ENCODE assay signal across 24 mouse cellular contexts in the genomic region with DNA sequence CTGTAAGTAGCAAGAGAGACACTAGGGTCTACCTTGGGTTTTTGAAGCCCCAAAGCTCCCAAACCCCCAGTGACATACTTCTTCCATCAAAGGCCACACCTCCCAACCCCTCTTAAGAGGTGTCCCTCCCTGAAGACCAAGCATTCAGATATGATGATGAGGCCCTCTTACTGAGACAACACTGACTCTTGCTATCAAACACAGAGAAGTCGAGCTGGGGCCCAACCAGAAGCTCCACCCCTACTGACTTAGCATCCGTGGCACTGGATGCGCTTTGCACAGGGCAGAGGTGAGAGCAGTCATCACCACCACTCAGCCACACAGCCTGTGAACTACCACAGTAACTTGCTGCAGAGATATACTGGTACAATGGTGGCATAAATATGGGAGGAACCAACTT. TPM values are rescaled to one million over a fixed set of nuclear protein-coding genes. Genes with fewer than 3 reads are reported as not detected.
"Had no signal": no experiment of that assay in that cellular context is flagged by ENCODE, and none has a peak within 500 bp of the region (broad histone marks: within the 10 kb centered on the region; RNA-seq: fewer than 3 reads in every experiment).

No protein-coding gene starts in this region.

- H3K9me3 ChIP-seq: limb, embryonic 12.5 days; limb, embryonic 15.5 days; midbrain, embryonic 12.5 days; midbrain, embryonic 15.5 days; neural tube, embryonic 12.5 days; neural tube, embryonic 15.5 days; stomach, embryonic 15.5 days had no signal

- H3K9ac ChIP-seq: limb, embryonic 12.5 days; limb, embryonic 15.5 days; lung, embryonic 14.5 days; midbrain, embryonic 12.5 days; midbrain, embryonic 15.5 days; neural tube, embryonic 12.5 days; neural tube, embryonic 15.5 days; stomach, embryonic 15.5 days had no signal

- DNase-seq: kidney, adult 2 months; kidney, postnatal 25 days; layer of hippocampus, adult 9-11 months; left cerebral cortex, postnatal 4 days; lung, embryonic 14.5 days; right cerebral cortex, adult 18-20 months; right cerebral cortex, postnatal 25 days; spleen, adult 18-20 months; thymus, postnatal 25 days had no signal

- H3K27ac ChIP-seq: kidney, postnatal 0 days; layer of hippocampus, adult 2 months; left cerebral cortex, adult 2 months; limb, embryonic 12.5 days; limb, embryonic 15.5 days; macrophage; midbrain, embryonic 12.5 days; midbrain, embryonic 15.5 days; neural tube, embryonic 12.5 days; neural tube, embryonic 15.5 days; stomach, embryonic 15.5 days had no signal

- H3K4me2 ChIP-seq: limb, embryonic 12.5 days; limb, embryonic 15.5 days; lung, embryonic 14.5 days; midbrain, embryonic 12.5 days; midbrain, embryonic 15.5 days; neural tube, embryonic 12.5 days; neural tube, embryonic 15.5 days; stomach, embryonic 15.5 days had no signal

- H3K27me3 ChIP-seq: limb, embryonic 12.5 days; limb, embryonic 15.5 days; midbrain, embryonic 12.5 days; midbrain, embryonic 15.5 days; neural tube, embryonic 12.5 days; neural tube, embryonic 15.5 days; stomach, embryonic 15.5 days had no signal

- ATAC-seq: intestine, postnatal 0 days; lung, postnatal 0 days; midbrain, embryonic 15.5 days had no signal

- H3K4me3 ChIP-seq: layer of hippocampus, adult 2 months; left cerebral cortex, adult 2 months; limb, embryonic 12.5 days; limb, embryonic 15.5 days; midbrain, embryonic 12.5 days; midbrain, embryonic 15.5 days; neural tube, embryonic 12.5 days; neural tube, embryonic 15.5 days; stomach, embryonic 15.5 days had no signal

- H3K36me3 ChIP-seq: midbrain, embryonic 15.5 days; stomach, embryonic 15.5 days had no signal

RNA-seq across cellular contexts. Expression of gene C7, which starts 49.1 kb away (rescaled TPM):
- total RNA-seq: megakaryocyte, adult 5-6 weeks had no signal
- polyA plus RNA-seq: limb, embryonic 12.5 days; macrophage; stomach, embryonic 15.5 days; thymus, postnatal 0 days had no signal
